In the genomic region with DNA sequence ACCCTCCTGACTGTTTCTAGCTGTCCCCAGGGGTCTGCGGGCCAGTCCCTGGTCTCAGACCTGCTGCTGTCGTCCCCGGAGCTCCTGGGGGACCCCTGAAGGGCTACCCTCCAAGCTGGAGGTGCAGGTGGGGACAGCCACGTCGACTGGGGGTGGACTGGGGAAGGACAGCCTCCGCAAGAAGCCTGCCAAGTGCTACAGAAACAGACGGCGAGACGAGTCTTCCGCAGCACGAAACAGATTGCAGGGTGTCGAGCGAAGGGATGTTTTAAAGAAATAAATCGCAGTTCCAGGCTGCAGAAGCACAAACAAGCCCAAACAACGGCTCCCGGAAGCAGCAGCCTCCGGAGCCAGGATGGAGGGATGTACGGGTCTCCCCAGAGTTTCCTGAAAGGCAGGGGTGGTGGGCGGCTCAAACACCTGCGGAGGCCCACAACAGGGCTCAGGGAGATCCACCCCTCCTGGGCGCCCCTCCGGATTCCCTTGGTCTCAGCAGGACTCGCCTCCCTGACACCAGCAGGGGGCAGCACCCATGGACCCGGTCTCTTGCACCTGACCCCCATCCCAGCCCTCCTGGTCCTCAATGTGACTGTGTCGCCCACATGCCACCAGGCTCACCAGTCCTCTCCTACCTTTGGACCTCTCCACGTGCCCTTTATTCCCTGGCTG, we compare ENCODE assay signal across 8 mouse cellular contexts. TPM values are rescaled to one million over a fixed set of nuclear protein-coding genes. Genes with fewer than 3 reads are reported as not detected.
DNase-seq lines count a peak whose midpoint lies in the region; ATAC-seq and TF ChIP-seq lines count a peak whose summit lies in the region.

No protein-coding gene starts in this region.

- dilution Hi-C loops in CH12.LX (cut with MboI; ENCODE audit: extremely low pct_ligation_motif_present, extremely low pct_unique_long_range_greater_than_20kb, low sequenced_read_pairs), result no loop called here

- in situ Hi-C loops in CH12.LX (cut with MboI; ENCODE audit: low pct_ligation_motif_present, low pct_unique_long_range_greater_than_20kb, low sequenced_read_pairs), result loop anchor here (5.0 kb wide), 1 partner anchor 49 kb away; no protein-coding TSS in a partner anchor

- no peaks in the 10 kb centered on the region for H3K27me3 ChIP-seq in kidney, embryonic 16.5 days (ENCODE audit: insufficient read depth, low read length)
- H3K27me3 ChIP-seq in CH12.LX (replicated peaks), result peaks cover 31% of the 10 kb centered on the region
- no peaks in the 10 kb centered on the region for H3K27me3 ChIP-seq in hindbrain, embryonic 12.5 days
- H3K27me3 ChIP-seq in limb, embryonic 15.5 days, result no peaks in the 10 kb centered on the region

- TF ChIP-seq RAD21 in CH12.LX (IDR thresholded peaks at IDR 0.05; ENCODE audit: low read depth, low read length), result no peak

- no peak overlapping the region for H3K4me2 ChIP-seq in kidney, embryonic 16.5 days (replicated peaks; ENCODE audit: low read depth, low read length)
- H3K4me2 ChIP-seq in CH12.LX (ENCODE audit: insufficient read depth, low read depth, poor library complexity, severe bottlenecking), result no peak overlapping the region
- no peak overlapping the region for H3K4me2 ChIP-seq in hindbrain, embryonic 12.5 days (replicated peaks)
- no peak overlapping the region for H3K4me2 ChIP-seq in limb, embryonic 15.5 days

- H3K27ac ChIP-seq in kidney, embryonic 16.5 days (ENCODE audit: low read length), result no peak overlapping the region
- no peak overlapping the region for H3K27ac ChIP-seq in CH12.LX (ENCODE audit: insufficient read depth, low read depth)
- no peak overlapping the region for H3K27ac ChIP-seq in hindbrain, embryonic 12.5 days
- peak overlapping the region; percentile 40; the same call in 1 of the 2 replicates for H3K27ac ChIP-seq in limb, embryonic 15.5 days

- H3K36me3 ChIP-seq in kidney, embryonic 16.5 days (ENCODE audit: insufficient read depth, low read length), result no peaks in the 10 kb centered on the region
- H3K36me3 ChIP-seq in CH12.LX (replicated peaks in 1 of 2; ENCODE audit: control insufficient read depth in 1 of 2, insufficient read depth in 1 of 2, low read length in 1 of 2), result no peaks in the 10 kb centered on the region
- H3K36me3 ChIP-seq in hindbrain, embryonic 12.5 days, result peaks cover 22% of the 10 kb centered on the region
- peaks cover 16% of the 10 kb centered on the region for H3K36me3 ChIP-seq in limb, embryonic 15.5 days

- TF ChIP-seq POLR2A in CH12.LX (IDR thresholded peaks at IDR 0.05; ENCODE audit: low read depth, low read length), result no peak

- no peaks in the 10 kb centered on the region for H3K9me3 ChIP-seq in kidney, embryonic 16.5 days (ENCODE audit: low read length)
- H3K9me3 ChIP-seq in CH12.LX (replicated peaks; ENCODE audit: low read length), result no peaks in the 10 kb centered on the region
- no peaks in the 10 kb centered on the region for H3K9me3 ChIP-seq in hindbrain, embryonic 12.5 days (replicated peaks)
- H3K9me3 ChIP-seq in limb, embryonic 15.5 days, result no peaks in the 10 kb centered on the region

- no peak for TF ChIP-seq EP300 in CH12.LX (IDR thresholded peaks at IDR 0.05; ENCODE audit: low read length)

- H3K4me1 ChIP-seq in kidney, embryonic 16.5 days (ENCODE audit: insufficient read depth, low read length), result peaks cover 9% of the 10 kb centered on the region
- H3K4me1 ChIP-seq in CH12.LX (ENCODE audit: control insufficient read depth in 1 of 2, insufficient read depth in 2 of 2), result peaks cover 10 to 47% of the 10 kb centered on the region in 2 experiments
- no peaks in the 10 kb centered on the region; the same call in 1 of the 2 replicates for H3K4me1 ChIP-seq in hindbrain, embryonic 12.5 days
- H3K4me1 ChIP-seq in limb, embryonic 15.5 days, result peaks cover 17% of the 10 kb centered on the region

- WGBS in kidney, embryonic 16.5 days, result 44% methylated on average over 26 of the region's 26 CpGs
- 59% methylated on average over 23 of the region's 26 CpGs for WGBS in hindbrain, embryonic 12.5 days
- WGBS in limb, embryonic 15.5 days, result 46% methylated on average over 26 of the region's 26 CpGs

- no peak overlapping the region; the same call in 1 of the 2 replicates for H3K9ac ChIP-seq in kidney, embryonic 16.5 days (replicated peaks; ENCODE audit: low read length)
- no peak overlapping the region for H3K9ac ChIP-seq in CH12.LX (ENCODE audit: insufficient read depth, low read depth)
- H3K9ac ChIP-seq in hindbrain, embryonic 12.5 days, result 0 out of 2 replicates have a peak overlapping the region, but pooled peaks have one; percentile 32
- no peak overlapping the region for H3K9ac ChIP-seq in limb, embryonic 15.5 days

- DNase-seq in kidney, adult 8-10 months, result no peak
- DNase-seq in CH12.LX (ENCODE audit: extremely low read depth), result peak; percentile 32
- DNase-seq in cerebellum, adult 9-10 months, result peak; percentile 87
- peak; percentile 62 for DNase-seq in thymus, postnatal 14 days
- DNase-seq in spleen, adult 12 weeks (ENCODE audit: low spot score), result no peak

- H3K79me2 ChIP-seq in CH12.LX (replicated peaks; ENCODE audit: control insufficient read depth, extremely low read depth, insufficient read depth, poor library complexity, severe bottlenecking), result no peaks in the 10 kb centered on the region

- H3K4me3 ChIP-seq in kidney, embryonic 16.5 days (ENCODE audit: low read length), result no peak overlapping the region
- no peak overlapping the region for H3K4me3 ChIP-seq in CH12.LX (replicated peaks in 1 of 3; ENCODE audit: low read depth in 2 of 3, low read length in 2 of 3, poor library complexity in 1 of 3)
- no peak overlapping the region for H3K4me3 ChIP-seq in hindbrain, embryonic 12.5 days
- no peak overlapping the region for H3K4me3 ChIP-seq in limb, embryonic 15.5 days

- ATAC-seq in kidney, embryonic 16.5 days (ENCODE audit: low FRiP score, low TSS enrichment), result 0 out of 2 replicates have a peak, but pooled peaks have one; percentile 16
- no peak for ATAC-seq in hindbrain, embryonic 12.5 days (ENCODE audit: low FRiP score)
- ATAC-seq in limb, embryonic 15.5 days (ENCODE audit: insufficient number of reproducible peaks, low FRiP score, low TSS enrichment, low read depth), result no peak

- TF ChIP-seq CTCF in CH12.LX (conservative IDR thresholded peaks at IDR 0.05 in 1 of 2, IDR thresholded peaks at IDR 0.05 in 1 of 2; ENCODE audit: low read depth in 2 of 2, low read length in 2 of 2), result peak; percentile 59 to 67

TF ChIP-seq in CH12.LX, 34 proteins besides CTCF, POLR2A, EP300 and RAD21:
- TF ChIP-seq ZNF384 (IDR thresholded peaks at IDR 0.05; ENCODE audit: low read depth, low read length) (no peak), SMC3 (IDR thresholded peaks at IDR 0.05; ENCODE audit: low read depth, low read length) (peak; percentile 27; the same call in 1 of the 2 replicates)

RNA-seq across cellular contexts. Expression of a gene that starts 29.6 kb away (rescaled TPM):
- polyA plus RNA-seq in kidney, embryonic 16.5 days (2015; fragmentation: Nextera tagmentation; extraction: Ambion mirVana), result 12.3 and 16.2 TPM in 2 replicates
- total RNA-seq in CH12.LX (2012; rRNA removed) (9.4 and 15.9 TPM in 2 replicates), CH12.LX (2014; rRNA removed) (0.65 and 0.79 TPM in 2 replicates)
- 2.4 and 2.7 TPM in 2 replicates for polyA plus RNA-seq in CH12.LX (2012; ENCODE audit: insufficient read length, low read depth)
- 34.7 and 36.7 TPM in 2 replicates for polyA plus RNA-seq in hindbrain, embryonic 12.5 days (2016; fragmentation: Nextera tagmentation; extraction: Ambion mirVana)
- polyA plus RNA-seq in limb, embryonic 15.5 days (2015; fragmentation: Nextera tagmentation; extraction: Ambion mirVana), result 17.4 and 18.3 TPM in 2 replicates

RNA-seq across cellular contexts. Expression of a gene that starts 29.7 kb away (rescaled TPM):
- polyA plus RNA-seq in kidney, embryonic 16.5 days (2015; fragmentation: Nextera tagmentation; extraction: Ambion mirVana), result 5.1 and 5.5 TPM in 2 replicates
- total RNA-seq in CH12.LX (2012; rRNA removed) (0.80 and 1.3 TPM in 2 replicates), CH12.LX (2014; rRNA removed) (0.82 and 0.97 TPM in 2 replicates)
- 1.2 and 1.4 TPM in 2 replicates for polyA plus RNA-seq in CH12.LX (2012; ENCODE audit: insufficient read length, low read depth)
- 19.1 and 20.5 TPM in 2 replicates for polyA plus RNA-seq in hindbrain, embryonic 12.5 days (2016; fragmentation: Nextera tagmentation; extraction: Ambion mirVana)
- polyA plus RNA-seq in limb, embryonic 15.5 days (2015; fragmentation: Nextera tagmentation; extraction: Ambion mirVana), result 1.9 and 2.2 TPM in 2 replicates

Comparison
In these comparisons a context has a peak if more than half of its experiments do, and no peak if none do; other contexts are left out.
1. DNase-seq: peak in CH12.LX (single experiment), cerebellum, adult 9-10 months (single experiment) and thymus, postnatal 14 days (single experiment); none in kidney, adult 8-10 months (0 of 2) and spleen, adult 12 weeks (single experiment).